Mouse (Mus musculus) heart, postnatal 25 days (tissue): ENCODE data around the gene Arhgef10l. TPM values are rescaled to one million over a fixed set of nuclear protein-coding genes. Genes with fewer than 3 reads are reported as not detected.
A peak's percentile ranks its signal among the peaks of the same experiment; 100 is the strongest.

ENCODE experiments used
- DNase-seq: peaks from one replicate; pipeline ENCODE4 v3.0.0; 2022; ENCODE audit warnings: low spot score
- intact Hi-C: fragments of 180-260 bp; cut with DNase I; formaldehyde crosslinking; loops from one replicate; pipeline ENCODE4 v1.15.1; 2025
- total RNA-seq, 2 experiments: library from RNA; stranded (reverse); gene quantifications; 2 replicates each; pipeline ENCODE4 v1.2.3; 2021

The Arhgef10l gene
- total RNA-seq, 2 experiments from 2014 or later, result 62.4 to 63.9 TPM

DNA sequence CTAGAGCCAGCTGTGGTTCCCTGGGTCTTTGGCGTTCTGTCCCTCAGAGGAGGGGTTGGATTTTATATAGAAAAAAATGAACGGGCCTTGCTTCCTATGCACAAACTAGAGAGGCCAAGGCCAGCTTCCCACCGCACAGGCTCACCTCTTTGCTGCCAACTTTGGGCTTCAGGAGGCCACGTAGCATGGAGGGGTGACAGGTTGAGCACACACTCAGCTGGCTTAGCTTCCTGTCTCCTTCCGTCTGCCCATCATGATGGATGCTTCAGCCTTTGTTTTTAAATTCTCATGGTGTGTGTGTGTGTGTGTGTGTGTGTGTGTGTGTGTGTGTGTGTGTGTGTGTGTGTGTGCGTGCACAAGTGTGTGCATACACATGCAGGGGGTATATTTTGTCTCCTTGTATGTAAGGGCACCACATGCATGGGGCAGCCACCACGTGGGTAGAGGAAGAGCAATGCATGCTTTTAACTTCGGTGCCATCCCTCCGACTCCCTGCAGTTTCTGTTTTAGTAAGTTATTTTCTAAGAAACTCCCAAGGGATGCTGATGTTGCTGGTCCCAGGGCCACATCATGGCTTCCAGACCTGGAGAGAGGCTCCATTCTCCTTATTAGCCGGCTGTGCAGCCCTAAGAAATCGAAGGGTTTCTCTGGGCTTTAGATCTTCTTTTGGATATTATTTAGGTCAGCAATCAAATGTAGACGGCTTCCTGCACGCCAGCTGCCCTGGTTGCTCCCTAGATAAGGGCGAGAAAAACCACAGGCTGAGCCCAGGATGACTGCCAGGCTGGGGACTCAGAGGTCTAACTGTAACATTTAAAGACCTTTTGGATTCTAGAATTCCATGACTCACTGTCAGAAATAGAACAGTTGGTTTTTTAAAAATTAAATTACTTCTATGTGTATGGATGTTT lies 30.1 kb upstream of the Arhgef10l start:
- intact Hi-C loops, result no loop called here

DNA sequence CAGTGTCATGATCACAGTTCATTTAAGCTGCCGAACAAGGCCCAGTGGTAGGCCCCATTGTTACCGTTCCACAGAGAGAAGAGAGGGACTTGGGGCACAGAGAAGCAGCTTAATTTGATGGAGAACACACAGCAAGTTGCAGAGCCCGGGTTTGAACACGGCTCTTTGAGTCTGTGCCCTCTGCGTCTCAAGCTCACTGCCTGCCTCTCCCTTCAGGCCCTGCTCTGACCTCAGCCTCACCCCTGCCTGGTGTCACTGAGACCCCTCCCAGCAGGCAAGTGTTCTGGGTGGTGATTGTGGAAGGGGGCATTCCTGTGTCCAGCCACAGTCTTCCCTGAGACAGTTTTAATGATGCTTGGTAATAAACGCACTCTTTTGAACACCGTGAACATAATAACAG lies 29.3 kb upstream of the Arhgef10l start:
- intact Hi-C loops, result no loop called here

More for the DNA sequence above, 30.1 kb upstream of the Arhgef10l start:
- DNase-seq, result no peak

DNA sequence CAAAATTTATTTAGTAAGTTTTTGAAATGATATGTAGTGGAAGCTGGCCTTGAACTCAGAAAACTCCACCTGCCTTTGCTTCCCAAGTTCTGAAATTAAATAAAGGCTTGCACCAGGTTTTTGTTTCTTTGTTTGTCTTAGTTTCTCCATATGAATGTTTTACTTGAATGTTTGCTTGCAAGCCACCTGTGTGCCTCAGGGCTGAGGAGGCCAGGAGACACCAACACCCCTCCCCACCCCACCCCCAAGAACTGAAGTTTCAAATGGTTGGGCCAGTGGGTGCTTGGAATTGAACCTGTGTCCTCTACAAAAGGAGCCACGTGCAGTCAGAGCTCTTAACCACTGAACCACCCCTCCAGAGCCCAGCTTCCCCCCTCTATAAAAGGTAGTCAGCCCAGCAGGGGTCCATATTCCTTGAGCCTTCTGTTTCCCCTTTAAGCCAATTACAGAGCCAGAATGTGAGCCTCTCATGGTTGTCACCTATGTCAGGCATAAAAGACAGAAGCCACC lies 28.8 kb upstream of the Arhgef10l start:
- intact Hi-C loops, result no loop called here
- no peak for DNase-seq

More for the DNA sequence above, 29.3 kb upstream of the Arhgef10l start:
- DNase-seq, result no peak

DNA sequence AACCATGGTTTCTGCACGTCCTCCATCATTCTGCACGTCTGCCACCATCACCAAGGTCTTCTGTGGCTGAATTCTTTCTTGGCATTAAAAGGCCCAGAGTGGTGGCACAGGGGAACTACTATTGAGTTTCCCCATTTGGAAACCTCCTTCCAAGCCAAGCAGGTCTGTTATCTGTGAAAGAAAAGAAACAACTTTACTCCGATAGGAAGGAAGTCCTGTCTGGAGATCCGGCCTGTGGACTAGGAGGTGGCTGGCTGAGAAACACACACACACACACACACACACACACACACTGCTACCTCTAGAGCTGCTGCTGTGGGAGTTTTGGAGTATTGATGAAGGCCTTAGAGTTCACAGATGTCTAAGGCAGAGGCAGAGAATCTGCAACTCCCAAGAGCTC lies 27.7 kb upstream of the Arhgef10l start:
- intact Hi-C loops, result no loop called here
- DNase-seq, result no peak

DNA sequence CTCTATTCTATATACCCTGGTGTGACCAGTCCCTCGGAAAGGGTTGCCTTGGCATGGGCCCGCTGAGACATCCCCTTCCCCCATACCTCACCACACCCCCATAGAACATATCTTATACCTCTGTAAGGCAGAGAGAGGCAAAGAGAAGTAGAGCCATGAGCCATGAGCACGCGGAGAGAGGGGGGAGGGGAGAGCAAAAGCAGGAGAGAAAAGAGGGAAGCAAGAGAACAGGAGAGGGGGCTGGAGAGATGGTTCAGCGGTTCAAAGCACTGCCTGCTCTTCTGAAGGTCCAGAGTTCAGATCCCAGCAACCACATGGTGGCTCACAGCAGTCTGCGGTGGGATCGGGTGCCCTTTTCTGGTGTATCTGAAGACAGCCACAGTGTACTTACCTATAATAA lies 25.7 kb upstream of the Arhgef10l start:
- intact Hi-C loops, result no loop called here

DNA sequence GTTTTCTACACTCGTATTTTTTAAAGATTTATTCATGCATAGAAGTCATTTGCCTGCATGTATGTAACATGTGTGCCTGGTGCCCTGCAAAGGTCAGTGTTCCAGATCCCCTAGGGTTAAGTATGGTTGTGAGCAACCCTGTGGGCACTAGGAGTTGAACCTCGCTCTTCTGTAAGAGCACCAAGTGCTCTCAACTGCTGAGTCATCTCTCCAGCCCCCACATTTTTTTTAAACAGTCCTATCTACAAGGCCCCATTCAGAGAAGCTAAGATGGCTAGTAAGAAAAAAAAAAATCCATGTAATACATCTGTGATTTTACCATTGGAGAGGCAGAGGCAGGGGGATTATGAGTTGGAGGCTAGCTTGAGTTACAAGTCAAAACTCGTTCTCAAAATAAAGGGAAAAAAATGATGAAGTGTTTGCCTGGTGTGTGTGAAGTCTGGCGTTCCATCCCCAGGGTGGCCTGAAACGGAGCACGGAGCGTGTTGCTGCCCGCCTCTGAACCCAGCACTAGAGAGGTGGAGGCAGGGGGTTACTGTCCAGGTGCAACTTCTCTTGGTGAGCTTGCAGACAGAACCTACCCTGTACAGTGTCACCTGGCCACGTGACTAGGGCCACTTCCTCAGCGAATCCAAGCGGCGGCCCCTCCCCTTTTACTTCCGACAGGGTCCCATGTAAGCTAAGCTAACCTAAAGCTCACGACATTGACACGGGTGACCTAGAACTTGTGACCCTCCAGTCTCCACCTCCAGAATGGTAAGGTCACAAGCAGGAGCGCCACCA lies 24.3 kb upstream of the Arhgef10l start:
- intact Hi-C loops, result no loop called here
- DNase-seq, result no peak

More for the DNA sequence above, 25.7 kb upstream of the Arhgef10l start:
- no peak for DNase-seq

DNA sequence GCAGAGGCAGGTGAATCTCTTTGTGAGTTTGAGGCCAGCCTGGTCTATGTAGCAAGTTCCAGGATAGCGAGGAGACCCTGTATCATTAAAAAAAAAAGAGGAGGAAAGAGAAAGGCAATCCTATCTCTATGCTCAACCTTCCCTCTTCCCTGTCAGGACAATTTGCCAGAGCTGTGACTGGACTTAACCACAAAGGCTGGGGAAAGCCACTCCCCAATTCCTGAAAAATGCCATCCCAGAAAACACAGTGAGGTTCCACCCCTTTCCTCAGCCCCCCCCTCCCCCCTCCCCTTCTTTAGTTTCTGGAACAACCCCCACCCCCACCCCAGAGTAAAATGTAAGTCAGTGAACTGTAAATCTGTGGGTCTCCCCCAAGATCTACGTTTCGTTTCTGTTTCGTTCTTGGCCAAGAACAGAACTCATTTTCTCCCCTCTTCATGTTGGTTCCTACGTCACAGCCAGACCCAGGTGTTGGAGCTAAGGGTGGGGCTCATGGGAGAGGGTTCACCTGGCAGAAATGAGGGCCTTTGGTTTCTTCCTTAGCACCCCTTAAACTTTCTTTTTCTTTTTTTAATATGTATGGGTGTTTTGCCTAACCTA lies 23.1 kb upstream of the Arhgef10l start:
- DNase-seq, result no peak
- intact Hi-C loops, result no loop called here

DNA sequence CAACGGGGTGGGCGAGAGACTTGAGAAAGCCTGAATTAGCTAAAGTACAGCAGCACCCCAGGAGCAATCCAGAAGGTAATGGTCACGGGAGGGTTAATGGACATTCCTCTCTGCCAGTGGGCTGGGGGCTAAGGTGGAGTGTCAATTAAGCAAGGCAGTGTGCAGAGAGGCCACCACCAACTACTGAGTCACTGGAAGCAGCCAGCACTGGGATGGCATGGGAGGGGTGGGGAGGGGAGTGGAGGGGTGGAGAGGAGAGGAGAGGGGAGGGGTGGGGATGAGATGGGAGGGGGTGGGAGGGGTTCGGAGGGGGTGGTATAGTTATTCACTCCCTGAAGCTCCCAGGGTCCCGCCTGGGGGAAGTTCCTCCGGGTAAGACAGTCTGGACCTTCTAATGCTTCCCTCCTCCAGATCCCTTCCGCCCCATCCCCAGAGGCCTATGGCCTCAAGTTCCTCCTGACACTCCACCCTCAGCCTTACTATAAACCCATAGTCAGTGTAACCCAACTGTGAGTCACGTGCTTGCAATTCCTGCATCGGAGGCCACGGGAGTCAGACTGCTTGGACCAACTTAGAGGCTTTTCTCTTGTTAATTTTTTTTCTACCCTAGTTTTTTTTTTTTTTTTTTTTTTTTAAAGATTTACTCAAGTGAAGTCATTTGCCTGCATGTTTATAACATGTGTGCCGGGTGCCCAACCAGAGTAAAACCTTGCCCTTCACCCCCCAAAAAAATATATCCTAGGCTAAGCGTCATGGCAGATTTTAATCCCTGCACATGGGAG lies 22.4 kb upstream of the Arhgef10l start:
- no peak for DNase-seq
- intact Hi-C loops, result no loop called here

DNA sequence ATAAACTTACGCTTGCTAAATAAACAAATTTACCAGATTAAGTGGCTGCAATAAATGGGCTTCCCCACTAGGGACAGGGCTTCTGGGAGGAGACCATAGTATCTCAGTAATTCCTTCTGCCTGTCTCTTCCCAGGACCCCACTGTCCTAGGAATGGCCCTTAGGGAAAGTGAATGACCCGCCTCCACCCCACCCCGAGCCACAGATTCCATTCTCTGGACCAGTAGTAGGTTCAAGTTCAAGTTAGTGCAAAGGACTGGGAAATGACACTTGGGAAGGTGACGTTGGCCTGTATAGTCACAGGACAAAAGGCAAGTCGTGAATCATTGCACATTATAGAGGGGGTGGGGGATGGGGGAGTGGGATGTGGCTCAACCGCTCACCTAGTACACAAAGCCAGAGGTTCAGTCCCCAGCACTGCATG lies 19.1 kb upstream of the Arhgef10l start:
- intact Hi-C loops, result no loop called here
- DNase-seq, result no peak

DNA sequence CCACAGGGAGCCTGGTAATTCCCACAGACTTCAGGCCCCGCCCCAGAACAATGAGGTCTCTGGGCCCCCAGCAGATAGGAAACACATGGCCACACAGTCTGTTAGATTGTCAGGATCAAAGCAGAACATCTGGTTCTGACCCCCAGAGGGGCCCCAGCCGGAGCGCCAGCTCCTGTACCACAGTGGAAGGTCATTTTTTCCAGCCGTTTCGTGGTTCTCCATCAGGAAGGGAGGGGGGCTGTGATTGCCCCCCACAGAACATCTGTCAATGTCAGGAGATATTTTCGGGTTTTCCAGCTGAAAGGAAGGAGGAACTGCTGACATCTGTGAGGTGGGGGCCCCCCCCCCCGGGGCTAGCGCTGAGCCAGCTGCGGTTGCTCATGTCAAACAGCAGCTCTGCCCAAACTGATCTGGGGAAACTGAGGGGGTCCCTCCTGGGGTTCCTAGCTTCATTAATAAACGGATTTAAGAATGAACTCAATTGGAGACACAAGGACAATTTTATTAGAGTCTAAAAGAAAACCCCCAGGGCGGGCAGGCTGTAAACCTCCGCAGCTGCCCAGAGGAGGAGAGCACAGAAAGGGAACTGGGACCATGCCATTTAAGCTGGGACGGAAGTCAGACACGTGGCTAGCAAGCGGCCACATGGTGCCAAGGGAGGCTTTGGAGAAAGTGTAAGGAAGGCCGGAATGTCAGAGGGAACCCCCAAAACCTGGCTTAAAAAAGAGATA lies 18.5 kb upstream of the Arhgef10l start:
- peak; percentile 51 for DNase-seq
- intact Hi-C loops, result no loop called here

DNA sequence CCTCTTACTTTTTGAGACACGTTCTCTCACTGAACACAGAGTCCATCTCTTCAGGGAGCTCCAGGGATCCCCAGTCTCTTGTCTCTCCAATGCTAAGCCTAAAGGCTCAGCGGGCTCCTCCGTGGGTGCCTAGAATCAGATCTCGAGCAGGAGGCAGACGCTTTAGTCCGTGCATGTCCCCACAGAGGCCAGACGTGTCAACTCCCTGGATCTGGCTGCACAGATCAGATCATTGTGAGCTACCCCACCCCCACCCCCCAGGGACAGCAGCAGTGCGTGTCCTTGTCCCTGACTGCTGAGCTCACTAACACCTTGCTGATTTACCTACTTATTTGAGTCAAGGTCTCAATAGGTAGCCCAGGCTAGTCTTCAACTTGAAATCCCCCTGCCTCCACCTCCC lies 17.8 kb upstream of the Arhgef10l start:
- DNase-seq, result no peak
- intact Hi-C loops, result no loop called here

DNA sequence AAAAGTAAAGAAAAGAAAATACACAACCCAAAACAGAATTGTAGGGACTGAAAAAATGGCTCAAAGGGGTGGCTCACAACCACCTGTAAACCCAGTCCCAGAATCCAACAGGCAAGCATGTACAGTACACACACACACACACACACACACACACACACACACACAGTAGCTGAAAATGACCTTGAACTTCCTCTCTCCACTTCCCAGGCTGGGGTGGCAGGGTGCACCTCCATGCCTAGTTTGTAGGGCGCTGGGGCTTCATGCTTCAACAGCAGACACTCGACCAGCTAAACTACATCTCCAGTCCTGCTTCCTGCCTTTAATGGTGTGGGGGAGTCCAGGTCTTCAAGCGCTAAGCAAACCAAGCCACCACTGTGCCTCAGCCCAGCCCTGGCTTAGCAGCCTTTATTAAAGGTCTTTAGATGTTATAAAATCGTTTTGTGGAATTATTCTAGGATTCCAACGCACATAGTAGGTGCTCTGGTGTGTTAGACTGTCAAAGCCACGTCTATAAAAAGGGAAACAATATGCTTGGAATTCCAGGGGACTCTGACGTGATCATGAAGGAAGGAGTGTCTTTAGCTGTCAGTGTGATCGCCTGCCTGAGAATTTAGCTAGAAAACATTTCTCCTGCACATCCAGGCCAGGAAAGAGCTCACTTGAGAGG lies 15.1 kb upstream of the Arhgef10l start:
- intact Hi-C loops, result loop anchor here (2.0 kb wide), 1 partner anchor 20 kb away; the partner anchor contains the start of gene Rcc2
- DNase-seq, result no peak

DNA sequence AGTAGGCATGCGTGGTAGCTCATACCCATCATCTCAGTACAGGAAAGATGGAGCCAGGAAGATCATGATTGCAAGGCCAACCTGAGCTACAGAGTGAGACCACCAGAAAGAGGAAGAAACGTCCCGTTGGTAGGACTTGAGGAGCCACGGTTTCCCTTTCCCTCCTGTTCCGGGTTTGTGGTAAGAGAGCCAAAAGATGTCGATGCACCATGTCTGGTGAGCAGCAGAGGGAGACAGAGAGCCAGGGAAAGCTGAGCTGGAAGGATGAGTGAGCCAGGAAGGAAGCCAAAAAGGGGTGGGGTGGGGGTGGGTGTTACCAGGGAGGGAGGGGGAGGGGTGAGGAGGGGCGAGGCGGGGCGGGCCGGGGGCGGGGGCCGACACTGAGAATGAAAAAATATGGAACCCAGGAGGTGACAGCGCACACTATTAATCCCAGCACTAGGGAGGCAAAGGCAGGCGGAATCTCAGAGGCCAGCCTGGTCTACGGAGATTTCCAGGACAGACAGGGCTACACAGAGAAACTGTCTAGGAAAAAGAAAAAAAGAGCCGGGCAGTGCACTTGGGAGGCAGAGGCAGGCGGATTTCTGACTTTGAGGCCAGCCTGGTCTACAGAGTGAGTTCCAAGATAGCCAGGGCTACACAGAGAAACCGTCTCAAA lies 14.0 kb upstream of the Arhgef10l start:
- peak; percentile 52 for DNase-seq
- intact Hi-C loops, result loop anchor here (1.0 to 10.0 kb wide), 4 partner anchors 21 to 425 kb away; partner anchors contain the start of gene Rcc2

DNA sequence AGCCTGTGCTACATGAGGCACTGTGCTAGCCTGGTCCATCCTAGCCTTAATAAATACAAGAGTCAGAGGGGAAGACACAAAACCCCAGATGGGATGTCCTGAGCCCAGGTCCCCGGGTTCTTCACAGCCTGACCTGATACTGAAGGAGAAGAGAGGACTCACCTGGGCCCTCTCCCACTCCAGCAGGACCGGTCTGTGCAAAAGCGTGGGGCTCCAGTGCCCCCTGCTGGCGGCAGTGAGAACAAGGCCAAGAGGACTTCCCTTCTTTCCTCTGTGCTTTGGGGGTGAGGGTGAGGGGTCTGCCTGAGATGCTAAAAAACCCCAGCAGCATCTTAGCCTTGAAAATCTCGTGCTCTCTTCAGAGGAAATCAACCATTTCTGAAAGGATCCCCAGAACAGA lies 13.2 kb upstream of the Arhgef10l start:
- intact Hi-C loops, result loop anchor here (1.0 to 10.0 kb wide), 3 partner anchors 34 to 424 kb away; no protein-coding TSS in a partner anchor
- DNase-seq, result no peak

DNA sequence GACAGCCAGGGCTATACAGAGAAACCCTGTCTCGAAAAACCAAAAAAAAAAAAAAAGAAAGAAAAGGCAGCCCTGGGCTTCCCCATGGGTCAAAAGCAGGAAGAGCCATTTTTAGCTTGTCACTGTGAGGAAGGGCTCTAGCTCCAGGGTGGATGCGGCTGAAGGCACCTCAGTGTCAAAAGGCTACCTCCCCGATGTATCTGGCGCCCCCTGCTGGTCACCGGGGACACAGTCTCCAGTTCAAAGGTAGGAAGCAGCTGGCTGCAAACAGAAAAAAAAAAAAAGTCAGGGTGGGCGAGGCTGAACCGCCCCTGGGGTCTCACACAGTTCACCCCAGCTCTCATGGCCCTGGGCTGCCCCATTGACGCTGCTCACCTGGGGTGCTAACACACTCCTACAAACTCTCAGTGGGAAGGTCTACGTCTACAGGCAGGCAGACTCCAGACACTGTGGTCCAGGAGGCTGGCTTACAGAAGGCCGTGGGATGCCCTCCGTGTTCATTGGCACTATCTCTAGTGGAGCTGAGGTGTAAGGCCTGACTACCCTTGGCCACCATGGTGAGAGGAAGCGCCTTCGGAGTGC lies 8.6 kb upstream of the Arhgef10l start:
- intact Hi-C loops, result loop anchor here (1.0 to 10.0 kb wide), 3 partner anchors 82 to 420 kb away; no protein-coding TSS in a partner anchor
- DNase-seq, result peak; percentile 48

DNA sequence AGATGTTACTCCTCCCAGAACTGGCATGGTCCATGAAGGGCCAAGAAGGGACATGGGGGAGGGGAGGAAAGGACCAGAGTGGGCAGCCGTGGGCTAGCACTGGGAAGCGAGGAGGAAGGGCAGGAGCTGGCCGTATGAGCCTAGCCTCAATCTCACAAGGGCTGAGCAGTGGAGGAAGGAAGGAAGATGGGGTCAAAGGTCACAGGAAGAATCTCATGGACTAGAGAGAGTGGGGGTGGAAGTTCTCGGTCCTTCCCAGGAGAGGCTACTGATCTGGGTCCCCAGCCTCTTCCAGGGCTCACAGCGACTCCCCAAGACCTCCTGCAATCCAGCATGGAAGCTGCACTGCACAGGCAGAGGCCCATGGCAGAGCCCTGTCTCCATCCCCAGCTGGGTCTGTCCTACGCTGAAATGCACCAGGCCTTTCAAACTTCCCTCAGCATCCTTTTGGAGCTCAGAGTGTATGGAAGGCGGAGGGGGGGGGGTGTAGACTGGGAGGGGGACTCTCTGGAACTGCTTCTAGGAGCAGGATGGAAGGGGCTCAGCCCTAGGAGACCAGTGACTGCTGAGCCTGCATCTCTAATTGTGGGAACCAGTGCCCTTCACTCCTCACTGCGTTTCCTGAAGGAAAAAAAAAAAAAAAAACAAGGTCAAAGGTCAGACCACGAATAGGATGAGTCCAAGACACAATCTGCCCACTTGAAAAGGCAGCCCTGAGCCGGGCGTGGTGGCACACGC lies 7.9 kb upstream of the Arhgef10l start:
- DNase-seq, result no peak
- intact Hi-C loops, result loop anchor here (1.0 to 10.0 kb wide), 3 partner anchors 81 to 419 kb away; no protein-coding TSS in a partner anchor
